Mouse (Mus musculus) liver, embryonic 14.5 days (tissue): ENCODE measurements around the gene Slx4.

Experiments
- CTCF ChIP-seq: IDR thresholded peaks from 2 replicates; pipeline ENCODE4 v1.5.1; 2016; ENCODE audit warnings: antibody characterized with exemption, low read depth, control low read depth
- EP300 ChIP-seq: IDR thresholded peaks from 2 replicates; pipeline ENCODE4 v1.6.1; 2016; ENCODE audit warnings: antibody characterized with exemption, low read depth

GRCm38 (mm10) chr16:3933536-3933935 is 70.0 kb downstream of the Slx4 start:
- TF ChIP-seq CTCF = no peak
- no peak for TF ChIP-seq EP300
